Mouse (Mus musculus): ENCODE measurements around the gene Clec12a.
"Not testable (repeated sequence)": the region's sequence is repeated elsewhere in the genome, so short reads cannot be mapped to it uniquely, and the experiment has no call there.

Gene Clec12a

DNA sequence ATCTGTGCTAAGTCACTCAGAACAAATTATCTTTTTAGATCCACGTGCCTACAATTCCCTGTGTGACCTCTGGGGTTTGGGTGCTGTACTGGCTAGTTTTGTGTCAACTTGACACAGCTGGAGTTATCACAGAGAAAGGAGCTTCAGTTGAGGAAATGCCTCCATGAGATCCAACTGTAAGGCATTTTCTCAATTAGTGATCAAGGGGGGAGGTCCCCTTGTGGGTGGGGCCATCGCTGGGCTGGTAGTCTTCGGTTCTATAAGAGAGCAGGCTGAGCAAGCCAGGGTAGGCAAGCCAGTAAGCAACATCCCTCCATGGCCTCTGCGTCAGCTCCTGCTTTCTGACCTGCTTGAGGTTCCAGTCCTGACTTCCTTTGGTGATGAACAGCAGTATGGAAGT lies at the start of gene Clec12a:
Clec12a (plus strand) TSS at position 301 of the 400 bp plus-strand sequence.
- DNase-seq = not testable (repeated sequence)

DNA sequence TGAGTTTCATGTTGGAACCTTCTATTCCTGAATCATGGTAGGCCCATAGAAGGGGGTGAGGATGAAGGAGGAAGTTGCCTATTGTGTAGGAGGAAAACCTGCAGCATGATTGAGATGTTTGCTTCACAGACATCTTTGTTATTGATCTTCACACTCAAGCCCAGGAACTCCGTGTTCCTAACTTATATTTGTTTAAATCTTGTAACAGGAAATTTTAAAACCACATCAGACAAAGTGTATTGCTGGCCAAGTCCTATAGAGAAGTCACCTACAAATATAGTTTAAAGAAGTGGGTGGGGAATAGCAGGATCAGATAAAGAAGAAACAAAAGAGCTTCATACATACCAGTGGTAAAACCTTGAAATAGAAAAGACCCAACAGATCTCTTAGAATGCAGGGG lies 38.3 kb upstream of the Clec12a start:
- DNase-seq = no peak

DNA sequence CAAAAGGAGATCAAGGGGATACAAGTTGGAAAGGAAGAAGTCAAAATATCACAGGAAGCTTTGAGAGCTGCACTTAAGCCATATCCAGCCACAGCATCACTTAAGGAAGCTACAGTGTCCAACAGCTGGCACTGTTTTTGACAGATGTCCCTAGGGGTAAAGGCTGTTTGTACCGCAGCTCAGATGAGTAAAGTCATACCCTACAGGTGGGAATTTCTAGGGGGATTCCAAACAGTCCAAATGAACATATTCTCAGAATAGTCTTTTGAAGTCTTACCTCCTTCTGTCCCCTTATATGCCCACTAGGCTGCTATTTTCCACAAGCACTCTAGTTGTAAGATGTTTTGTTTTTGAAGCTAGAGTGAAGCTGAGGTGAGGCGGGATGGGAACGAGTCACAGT lies 30.0 kb upstream of the Clec12a start:
- no peak for DNase-seq

DNA sequence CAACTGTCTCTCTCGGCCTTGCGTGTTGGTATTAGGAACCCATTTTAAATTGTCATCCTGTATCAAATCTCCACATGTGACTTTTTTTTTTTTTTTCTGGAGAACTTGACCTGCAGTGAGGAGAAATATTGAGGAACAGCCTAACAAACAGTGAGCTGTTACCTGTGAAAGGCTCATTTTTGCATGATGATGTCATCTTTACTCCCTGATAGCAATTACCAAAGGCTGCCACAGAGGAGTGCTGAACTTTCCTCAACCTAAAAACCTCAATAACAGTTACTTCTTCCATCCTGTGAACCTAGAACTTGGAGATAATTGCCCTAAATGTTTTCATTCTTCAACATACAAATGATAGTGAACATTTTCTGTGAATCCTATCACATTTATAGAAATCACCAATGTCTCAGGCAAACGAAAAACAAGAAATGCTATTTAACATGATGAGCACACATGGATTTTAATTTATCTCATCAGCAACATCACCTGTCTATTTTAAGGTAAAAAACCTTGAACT lies 27.8 kb upstream of the Clec12a start:
- no peak for DNase-seq

DNA sequence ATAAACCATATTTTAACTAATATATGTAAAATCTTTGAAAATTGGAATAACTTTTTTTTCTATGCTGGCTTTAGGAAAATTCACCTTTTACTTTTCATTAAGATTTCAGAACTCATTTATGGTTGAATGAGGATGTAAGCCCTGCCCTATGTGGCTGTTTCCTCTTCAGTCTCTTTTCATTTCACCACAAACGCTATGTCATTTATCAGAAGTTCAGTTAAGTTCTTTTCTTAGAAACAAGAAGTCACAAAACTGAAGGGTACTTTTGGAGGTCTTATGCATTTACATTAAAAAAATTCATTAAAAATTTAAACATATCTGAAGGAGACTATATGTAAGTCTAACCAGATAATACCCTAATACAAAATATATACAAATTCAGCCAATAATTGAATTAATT lies 26.8 kb upstream of the Clec12a start:
- DNase-seq = no peak

GRCm38 (mm10) chr6:129316463-129316862 lies 26.0 kb upstream of the Clec12a start:
- DNase-seq = no peak

- no peak for DNase-seq
Measured at GRCm38 (mm10) chr6:129318395-129318794, 24.1 kb upstream of the Clec12a start.

DNA sequence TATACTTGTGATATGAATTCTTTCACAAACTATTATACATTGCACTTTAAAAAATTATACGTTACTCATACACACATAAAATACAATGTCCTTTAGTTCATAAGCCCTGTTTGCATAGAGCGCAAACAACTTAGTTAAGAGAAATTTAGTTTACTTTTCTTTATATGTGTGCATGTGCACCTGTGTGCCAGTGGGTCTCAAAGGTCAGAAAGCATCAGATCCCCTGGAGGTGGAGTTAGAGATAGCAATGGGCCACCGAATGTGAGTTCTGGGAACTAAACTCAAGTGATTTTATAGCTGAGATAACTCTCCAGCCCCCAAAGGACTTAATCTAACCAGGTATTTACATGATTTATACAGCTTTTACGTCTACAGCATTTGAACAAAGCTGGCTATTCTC lies 23.2 kb upstream of the Clec12a start:
- DNase-seq = no peak

DNA sequence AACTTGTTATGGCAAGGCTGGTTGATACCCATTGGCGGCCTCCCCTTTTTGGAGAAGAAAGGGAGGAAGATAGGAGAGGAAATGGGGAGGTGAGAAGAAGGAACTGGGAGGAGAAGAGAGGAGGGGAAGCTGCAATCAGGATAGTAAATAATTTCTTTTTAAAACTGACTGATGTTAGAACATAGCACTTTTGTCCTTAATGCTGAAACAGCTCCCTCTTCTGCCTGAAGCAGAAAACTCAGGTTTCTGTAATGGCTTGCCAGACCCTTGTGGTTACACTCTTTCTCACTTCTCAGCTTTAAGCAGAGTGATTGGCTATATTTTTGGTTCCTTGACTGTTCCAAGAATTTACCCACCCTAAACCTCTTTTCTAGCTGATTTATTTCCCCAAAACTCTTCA lies 16.5 kb upstream of the Clec12a start:
- no peak for DNase-seq

DNA sequence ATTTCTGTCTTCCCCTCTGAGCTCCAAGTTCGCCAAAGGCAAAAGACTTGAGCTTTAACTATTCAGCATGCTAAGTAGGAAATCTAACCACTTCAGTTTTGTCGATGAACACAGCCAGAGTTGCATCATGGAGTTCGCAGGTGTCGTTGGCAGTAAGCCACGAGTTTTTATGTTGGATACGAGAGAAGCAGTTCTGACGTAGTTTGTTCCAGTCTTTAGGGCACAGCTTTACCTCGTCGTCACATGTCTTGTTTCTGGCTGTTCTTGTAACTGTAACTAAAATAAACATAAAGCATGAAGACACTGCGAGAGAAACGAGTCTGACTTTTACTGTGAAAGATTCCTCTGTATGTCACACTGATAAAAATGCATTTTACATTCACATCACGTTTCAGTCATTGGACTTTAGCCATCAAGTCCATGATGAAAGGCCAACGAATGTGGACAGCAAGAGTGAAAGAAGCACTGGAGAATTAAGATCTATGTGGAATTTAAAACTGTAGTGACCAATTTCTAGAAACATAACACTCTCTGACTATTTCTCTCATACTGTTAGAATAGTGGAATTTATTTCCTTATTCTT lies 15.8 kb upstream of the Clec12a start:
- no peak for DNase-seq

- no peak for DNase-seq
Measured at GRCm38 (mm10) chr6:129331610-129332009, 10.9 kb upstream of the Clec12a start, which contains the start of gene 4922502D21Rik. 4922502D21Rik (minus strand) TSS chr6:129331796.

GRCm38 (mm10) chr6:129333674-129334078 lies 8.8 kb upstream of the Clec12a start:
- DNase-seq = peak; percentile 3

DNA sequence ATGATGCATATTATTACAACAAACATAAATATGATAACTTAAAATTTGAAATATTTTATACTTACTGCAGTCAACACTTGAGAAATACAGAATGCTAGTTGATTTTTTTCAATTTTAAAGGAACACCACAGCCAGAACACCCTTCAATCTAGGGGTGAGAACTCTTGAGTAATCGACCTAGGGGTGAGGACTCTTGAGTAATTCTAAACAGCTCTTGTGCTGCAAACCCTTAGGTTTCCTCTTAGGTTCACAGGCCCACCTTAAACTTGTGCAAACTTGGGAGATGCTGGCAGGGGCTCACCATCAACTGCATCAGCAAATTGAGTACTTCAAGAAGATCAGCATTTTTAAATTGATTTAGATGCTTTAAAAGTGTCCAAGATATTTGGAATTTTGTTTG lies 4.7 kb upstream of the Clec12a start:
- no peak for DNase-seq

- no peak for DNase-seq
Measured at GRCm38 (mm10) chr6:129344408-129344807, 1.9 kb downstream of the Clec12a start.

- no peak for DNase-seq
Measured at GRCm38 (mm10) chr6:129349524-129350352, 7.2 kb downstream of the Clec12a start.

DNA sequence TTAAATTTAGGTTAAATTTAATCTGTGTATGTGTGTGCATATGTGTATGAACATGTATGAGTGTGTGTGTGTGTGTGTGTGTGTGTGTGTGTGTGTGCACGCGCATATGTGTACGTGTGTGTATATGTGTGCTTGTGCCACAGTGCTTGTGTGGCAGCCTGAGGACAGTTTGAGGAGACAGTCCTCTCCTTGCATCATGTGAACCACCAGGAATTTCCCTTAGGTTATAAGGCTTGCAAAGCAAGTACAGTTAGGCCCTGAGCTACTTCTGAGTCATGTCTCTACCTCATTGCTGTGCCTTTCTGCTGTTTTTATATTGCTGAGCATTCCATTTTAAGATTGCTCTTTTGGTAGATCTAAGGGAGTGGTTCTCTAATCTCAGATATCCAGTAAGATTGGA lies 8.6 kb downstream of the Clec12a start:
- DNase-seq = no peak

DNA sequence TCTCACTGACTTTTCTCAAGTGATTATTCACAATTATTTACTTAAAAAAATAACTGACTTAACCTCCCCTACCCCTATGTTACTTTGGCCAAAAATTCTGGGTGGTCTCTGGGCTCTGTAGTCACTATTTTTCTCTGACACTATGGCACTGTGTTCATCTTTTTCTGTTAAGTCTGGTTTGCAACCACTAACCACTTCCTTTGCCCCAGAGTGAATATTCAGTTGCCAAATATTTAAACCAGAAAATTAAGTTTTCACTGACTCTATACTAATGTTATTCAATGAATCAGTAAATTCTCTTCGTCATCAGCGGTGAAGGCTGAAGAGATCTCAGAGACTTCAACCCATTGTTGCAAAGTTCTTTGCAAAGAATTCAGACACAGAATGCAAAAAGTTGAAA lies 13.3 kb downstream of the Clec12a start:
- DNase-seq = no peak

DNA sequence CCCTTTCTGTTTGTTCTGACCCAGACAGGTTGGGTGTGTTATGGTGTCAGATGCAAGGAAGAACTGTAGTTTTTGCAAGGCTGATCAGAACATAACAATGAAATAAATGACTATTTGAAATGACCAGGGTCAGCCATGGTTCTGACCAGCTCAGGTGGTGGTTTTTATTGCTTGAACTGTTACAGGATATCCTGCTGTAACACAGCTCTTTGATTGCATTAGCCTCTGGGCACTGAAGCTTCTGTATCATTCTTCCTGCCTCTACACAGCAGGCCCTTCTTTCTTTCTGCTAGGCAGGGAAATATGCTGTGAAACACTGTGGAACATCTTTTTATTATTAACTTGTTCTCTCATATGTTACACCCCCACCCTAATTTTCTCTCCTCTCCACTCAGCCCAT lies 13.9 kb downstream of the Clec12a start:
- no peak for DNase-seq

GRCm38 (mm10) chr6:129359515-129359914 lies 17.0 kb downstream of the Clec12a start:
- no peak for DNase-seq

GRCm38 (mm10) chr6:129363942-129364341 lies 21.5 kb downstream of the Clec12a start:
- DNase-seq = no peak

- DNase-seq = peak; percentile 54
Measured at GRCm38 (mm10) chr6:129365959-129366359, 23.5 kb downstream of the Clec12a start.

DNA sequence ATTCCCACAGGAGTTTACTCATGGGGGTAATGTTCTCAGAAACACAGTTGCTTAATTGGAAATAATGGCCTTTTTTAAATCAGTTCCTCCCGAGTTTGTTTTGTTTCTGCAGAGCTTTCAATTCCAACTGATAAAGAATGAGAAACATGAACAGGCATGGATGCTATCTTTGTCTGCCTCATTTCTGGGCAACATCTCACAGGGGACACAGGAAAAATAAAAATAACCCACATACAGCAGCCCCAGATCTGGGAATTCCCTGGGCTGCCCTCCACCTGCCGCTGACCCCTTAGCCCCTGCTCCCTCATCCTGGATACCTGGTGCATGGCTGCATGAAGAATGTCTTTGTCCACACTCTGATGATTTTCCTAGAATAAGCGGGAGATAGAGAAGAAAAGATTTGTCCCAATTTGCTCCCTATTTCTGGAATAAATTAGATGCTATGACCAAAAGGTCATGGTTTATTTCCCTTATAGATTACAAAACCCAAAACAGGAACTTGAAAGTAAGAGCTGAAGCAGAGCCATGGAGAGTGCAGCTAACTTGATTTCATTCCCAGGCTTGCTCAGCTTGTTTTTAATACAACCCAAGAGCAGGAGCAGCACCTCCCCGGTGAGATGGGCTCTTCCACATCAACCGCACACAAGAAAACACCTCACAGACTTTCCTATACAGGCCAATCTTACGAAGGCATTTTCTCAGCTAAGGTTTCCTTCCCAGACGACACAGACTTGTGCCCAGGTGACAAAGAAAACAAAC lies 27.1 kb downstream of the Clec12a start:
- DNase-seq = no peak

- DNase-seq = no peak
Measured at GRCm38 (mm10) chr6:129374937-129375471, 32.5 kb downstream of the Clec12a start.
